Mouse (Mus musculus): ENCODE measurements around the gene Anxa5.

Gene Anxa5

DNA sequence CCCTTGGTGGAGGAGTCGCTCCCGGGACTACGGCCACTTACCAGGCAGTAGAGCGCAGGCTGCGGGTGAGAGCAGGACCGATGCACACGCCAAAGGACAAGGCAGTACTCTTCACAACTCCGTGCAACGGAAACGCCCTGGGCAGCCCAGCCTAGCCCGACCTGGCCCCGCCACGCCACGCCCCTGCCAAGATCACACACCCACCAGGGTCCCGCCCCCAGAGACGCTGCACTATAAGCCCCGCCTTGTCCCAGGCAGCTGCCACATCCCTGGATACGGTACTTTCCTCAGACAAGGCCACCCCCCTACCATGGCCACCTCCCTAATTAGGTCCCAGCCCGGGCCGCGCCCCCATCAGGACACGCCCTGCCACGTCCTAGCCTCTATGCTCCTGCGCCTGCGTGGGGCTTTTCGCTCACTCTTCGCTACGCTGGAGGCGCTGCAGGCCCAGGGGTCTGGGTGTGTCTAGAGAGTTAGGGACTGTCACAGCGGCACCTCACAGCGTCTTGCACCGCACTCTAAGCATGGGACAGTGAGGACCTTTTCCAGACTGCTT, at the start of gene Anxa5, which contains the start of gene 1810062G17Rik:
TSS of gene Anxa5 (minus strand) at position 363 of the 556 bp plus-strand sequence.
TSS of gene 1810062G17Rik (plus strand) at position 406 of the 556 bp plus-strand sequence.
- peak; percentile 92 for DNase-seq (ENCODE audit: low spot score)

DNA sequence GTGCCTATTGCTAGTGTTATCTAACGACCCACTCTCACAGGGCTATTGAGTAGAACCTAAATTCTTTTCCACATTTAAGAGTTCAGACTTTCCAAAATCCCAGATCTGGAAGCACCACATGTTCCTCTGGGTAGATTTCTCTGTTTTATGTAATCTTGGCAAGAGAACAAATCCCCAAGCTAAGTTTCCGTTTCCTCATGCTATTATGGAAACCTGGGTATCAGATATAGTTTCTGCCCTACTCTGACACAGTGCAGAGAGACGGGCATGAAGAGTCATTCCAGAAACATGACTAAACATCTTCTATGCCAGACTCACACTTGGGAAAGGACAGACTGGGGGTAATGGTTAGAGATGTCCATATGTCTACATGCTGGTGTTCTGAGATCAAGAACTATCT, 48.8 kb upstream of the Anxa5 start:
- DNase-seq (ENCODE audit: low spot score) = no peak

DNA sequence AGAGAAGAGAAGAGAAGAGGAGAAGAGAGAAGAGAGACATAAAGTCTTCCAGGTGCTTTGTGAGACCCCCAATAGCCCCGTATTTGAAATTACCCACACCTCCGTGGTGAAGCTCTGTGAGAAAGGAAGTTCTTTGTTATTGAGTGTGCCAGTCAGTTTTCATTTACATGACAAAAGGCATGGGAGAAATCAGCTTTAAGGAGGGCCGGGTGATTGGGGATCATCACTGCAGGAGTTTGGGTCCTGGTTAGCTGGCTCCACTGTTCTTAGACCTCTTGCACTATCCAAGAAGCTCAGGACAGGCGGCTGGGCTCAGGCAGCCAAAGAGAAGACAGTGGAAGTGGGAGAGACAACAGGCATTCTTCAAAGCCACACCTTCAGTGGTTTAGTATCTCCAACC, 46.4 kb upstream of the Anxa5 start:
- no peak for DNase-seq (ENCODE audit: low spot score)

DNA sequence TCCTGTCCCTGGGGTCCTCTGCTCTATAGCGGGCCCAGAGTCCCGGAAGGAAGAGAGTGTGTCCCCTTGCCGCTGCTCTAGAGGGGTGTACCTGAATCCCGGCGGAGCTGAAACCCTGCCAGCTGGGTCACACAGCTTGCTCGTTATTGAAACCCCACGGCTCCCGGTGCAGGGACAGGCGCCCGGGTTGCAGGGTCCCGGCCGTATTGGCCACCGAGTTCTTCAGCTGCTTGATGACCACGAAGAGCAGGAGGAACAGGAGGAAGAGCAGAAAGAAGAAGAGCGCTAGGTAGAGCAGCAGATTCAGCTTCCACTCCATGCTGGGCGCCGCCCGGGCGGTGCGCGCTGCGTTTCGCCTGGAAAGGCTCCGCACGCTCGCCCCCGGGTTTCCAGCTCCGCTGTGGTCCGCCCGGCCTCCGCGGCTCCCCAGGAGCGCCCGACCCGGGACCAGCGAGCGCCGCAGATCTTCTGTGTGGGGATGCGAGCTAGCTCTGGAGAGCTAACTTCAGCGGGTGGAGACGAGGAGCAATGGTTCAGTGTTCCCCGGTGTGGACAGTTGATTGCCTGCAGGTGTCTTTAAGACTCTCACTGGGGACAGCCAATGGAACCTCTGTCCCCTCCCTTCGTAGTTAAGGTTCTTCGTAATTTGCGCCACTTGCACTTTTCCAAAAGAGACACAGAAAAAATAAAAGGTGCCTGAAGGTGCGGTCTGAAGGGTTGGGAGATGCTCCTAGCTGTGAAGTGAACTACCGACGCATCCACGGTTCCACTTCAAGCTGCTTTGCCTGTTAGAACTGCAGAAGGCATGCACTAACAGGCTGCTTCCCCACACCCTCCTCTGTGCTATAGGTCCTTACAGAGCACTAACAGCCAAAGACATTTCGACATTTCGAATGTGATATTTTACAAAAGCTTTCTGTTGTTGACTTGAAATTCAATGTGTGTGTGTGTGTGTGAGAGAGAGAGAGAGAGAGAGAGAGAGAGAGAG, 45.7 kb upstream of the Anxa5 start, which contains the start of gene Gm11549:
TSS of gene Gm11549 (minus strand) at position 741 of the 988 bp plus-strand sequence.
- DNase-seq (ENCODE audit: low spot score) = no peak

DNA sequence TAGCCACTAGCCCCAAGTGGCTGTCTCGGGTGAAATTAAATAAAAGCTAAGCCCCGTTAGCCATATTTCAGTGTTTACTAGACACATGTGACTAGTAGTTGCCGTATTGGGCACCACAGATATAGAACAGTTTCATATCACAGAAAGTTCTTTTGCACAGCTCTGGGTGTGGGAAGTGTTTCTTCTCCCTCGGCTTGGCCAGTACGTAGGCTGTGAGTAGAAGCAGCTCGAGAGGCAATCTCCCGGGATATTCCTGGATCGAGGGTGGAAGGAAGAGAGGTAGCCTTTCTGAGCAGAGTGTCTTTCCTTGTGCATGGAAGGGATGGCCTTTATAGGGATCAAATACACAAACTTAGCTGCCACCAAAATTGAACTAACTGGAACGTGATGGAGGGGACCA, 40.5 kb upstream of the Anxa5 start:
- no peak for DNase-seq (ENCODE audit: low spot score)

DNA sequence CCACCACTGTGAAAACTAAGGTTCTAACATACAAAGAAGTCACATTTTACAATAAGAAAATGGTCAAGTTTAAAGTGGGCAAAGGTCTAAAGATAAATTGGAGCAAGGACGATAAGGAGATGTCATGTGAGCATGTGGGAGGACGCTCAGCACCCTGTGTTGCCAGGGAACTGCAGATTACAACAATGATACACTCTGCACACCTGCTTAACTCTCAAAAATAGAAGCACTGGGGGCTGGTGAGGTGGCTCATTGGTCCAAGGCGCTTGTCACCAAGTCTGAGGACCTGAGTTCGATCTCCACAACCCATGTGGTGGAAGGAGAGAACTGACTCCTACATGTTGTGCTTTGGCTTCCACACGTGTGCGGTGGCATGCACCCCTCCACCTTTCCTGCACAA, 35.8 kb upstream of the Anxa5 start:
- no peak for DNase-seq (ENCODE audit: low spot score)

DNA sequence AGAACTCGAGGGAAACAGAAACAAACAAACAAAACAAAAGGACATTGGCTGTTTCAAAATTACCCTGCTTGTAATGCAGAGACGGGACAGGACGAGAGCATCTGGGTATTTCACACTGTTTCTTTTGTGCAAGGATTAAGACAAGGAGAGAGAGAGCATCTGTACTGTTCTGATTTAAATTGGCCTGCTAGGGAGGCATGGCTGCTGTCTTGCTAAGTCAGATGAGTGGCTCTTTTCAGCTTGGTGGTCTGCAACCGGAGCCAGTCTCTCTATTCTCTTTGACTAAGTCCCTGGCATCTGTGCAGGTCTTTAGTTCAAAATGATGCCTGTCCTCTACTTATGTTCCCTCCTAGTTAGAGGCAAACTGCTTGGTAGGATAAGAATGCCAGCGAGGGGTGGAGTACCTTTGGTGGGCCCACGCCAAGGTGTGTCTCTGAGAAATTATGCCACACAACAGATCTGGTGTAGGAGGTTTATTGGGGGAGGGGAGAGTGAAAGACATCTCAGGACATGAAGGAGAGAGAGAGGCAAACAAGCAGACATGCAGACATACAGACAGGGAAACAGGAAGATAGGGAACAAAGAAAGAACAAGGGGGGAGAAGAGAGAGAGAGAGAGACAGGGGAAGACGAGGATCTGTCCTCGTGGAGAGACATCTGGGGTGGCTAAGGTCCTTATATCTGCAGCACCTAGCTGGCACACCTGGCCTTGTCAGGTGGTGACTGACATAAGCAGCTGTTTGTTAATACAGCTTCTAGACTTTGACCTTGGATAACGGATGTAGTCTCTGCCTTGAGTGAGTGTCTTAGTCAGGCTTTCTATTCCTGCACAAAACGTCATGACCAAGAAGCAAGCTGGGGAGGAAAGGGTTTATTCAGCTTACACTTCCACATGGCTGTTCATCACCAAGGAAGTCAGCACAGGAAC, 30.4 kb upstream of the Anxa5 start:
- no peak for DNase-seq (ENCODE audit: low spot score)

DNA sequence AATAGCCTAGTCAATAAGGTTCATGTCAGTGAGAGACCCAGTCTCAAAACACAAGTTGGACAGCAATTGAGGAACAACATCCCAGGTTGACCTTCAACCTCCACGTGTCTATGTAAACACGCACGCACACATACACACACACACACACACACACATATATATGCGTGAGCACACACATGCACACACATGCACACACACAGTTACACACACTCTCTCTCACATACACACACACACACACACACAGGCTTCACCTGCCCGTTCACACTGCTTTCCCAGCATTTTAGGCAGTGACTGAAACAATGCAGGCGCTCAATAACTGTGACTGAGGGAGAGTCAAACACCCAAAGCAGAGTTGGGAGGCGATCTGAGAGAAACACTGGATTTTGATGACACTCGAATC, 29.6 kb upstream of the Anxa5 start:
- no peak for DNase-seq (ENCODE audit: low spot score)

DNA sequence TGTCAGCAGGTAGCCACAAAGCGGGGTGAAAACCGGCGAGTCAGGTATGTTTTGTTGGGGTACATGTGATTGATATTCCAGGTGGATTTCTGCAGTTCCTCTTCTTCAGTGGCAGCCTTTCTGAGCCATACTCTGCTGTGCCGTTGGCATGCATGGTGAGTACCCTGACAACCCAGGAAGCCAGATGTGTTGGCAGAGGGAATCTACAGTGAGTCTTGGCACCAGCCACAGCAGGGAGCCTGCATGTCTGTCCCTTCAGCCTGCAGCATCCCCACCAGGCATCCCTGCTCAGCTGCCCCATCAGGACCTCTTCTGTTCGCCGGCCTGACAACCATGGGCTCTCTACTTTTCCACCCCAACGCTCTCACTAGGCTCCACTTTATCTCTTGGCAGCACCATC, 25.9 kb upstream of the Anxa5 start:
- DNase-seq (ENCODE audit: low spot score) = no peak

DNA sequence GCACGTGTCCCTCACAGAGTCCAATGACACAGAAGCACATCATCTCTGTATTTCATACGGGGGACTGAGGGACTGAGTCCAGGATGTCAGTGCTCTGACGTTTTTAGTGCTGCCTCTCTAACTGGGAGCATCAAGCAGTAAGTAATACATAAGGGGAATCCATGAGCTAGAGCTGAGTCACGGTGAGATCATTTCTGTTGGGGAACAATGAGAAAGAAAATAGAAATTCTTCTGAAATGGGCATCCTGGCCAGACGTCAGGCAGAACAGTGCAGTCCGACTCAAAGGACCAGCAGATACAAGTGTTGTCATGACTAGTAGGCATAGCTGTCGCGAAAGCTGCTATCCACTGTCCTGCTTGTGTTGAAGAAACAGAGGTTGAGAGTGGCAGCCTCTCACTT, 25.3 kb upstream of the Anxa5 start:
- DNase-seq (ENCODE audit: low spot score) = no peak

DNA sequence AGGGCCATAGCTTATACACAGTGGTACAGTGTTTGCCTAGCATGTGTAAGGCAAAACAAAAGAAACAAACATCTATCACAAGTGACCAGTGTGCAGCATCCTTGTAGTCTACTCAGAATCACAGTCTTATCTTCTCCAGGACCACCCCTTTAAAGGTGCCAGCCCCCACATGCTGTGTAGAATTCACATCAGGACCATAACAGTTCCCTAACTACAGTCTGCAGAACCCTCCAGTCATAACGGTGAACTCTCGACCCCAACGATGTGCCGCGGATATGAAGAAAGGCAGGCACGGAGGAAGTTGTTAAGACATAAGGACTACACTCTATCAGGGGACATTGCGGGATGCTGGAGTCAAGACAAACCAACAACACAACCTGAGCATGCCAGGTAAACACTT, 23.7 kb upstream of the Anxa5 start:
- DNase-seq (ENCODE audit: low spot score) = no peak

DNA sequence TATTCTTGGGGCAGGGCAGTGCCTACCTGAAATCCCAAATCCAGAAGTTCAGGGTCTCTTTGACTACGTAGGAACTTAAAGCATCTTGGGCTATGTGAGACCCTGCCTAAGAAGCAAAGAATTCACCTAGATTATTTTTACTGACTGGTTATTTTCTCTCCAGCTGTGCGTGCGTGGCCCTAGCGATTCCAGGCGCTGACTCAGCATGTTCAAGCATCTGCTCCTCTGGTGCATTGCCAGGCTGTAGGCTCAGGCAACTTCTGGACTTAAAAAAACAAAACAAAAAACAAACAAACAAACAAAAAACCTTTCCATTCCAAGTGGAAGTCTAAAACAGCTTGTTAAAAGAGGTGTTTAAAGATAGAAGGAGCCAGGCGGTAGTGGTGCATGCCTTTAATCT, 22.5 kb upstream of the Anxa5 start:
- DNase-seq (ENCODE audit: low spot score) = no peak

DNA sequence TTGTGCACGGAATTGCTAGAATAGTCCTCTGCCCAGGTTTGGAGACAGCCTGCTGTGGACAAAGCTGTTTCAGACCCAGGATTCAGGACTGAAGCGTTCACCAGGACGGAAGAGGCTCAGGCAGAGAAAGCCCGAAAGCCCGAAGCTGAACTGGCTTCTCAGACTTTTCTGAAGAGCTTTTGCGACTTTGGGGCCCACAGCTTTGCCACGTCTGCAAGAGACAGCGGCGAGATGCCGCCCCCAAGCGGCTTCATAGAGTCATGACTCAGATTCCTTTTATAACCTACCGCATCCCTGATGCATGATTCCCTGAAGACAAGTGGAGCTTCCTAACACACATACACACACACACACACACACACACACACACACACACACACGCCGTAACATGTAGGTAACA, 21.1 kb upstream of the Anxa5 start:
- peak; percentile 42 for DNase-seq (ENCODE audit: low spot score)

DNA sequence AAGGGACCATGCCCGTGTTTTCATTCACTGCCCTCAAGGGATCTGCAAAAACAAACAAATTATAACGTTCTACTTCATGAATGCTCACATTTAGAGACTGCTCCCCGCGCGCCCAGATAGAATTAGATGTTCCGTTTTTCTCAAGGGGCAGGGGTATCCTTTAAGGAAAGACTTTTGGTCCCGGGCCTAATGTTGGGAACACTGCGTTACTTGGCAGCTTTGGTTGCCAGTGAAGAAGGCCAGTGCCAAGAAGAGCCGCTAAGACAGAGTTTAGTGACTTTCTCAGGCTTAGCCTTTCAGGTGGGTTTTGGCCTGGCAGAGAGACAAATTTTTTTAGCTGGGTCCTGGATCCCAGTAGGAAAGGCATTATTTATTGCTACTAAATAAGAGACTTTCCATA, 20.6 kb upstream of the Anxa5 start:
- DNase-seq (ENCODE audit: low spot score) = no peak

DNA sequence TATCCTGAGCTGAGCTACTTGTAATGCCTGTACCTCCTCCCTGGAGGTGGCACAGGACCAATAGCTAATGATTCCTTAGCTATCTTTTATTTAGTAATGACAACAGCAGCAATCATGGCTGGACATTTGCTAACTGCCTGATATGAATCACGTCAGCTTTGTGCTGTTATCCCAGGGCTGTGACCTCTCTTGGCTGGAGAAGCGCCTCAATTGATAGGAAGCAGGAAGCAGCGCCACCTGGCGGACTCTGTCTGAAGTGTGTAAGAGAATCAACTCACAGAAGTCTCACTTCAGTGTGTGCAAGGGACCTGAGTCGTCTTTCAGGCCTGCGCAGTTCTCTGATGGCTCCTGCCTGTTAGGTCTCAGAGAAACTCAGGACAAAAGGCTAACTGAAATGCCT, 19.7 kb upstream of the Anxa5 start:
- DNase-seq (ENCODE audit: low spot score) = peak; percentile 75

DNA sequence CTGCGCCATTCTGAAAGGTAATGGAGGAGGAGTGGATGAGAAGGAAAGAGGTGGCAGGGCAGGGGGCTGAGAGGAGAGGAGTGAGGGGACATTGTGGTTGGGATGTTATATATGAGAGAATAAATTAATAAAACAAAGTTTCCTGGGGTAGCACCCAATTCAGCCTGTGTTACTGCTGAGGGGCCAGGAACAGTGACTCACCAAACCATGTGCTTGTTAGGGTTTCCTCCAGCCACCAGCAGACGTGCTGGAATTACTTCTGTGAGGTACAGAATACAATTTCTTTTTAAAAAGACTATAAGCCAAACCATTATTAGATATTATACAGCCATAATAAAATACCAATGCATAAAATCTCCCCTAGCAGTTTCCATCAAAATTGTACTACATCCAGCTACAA, 18.9 kb upstream of the Anxa5 start:
- no peak for DNase-seq (ENCODE audit: low spot score)

DNA sequence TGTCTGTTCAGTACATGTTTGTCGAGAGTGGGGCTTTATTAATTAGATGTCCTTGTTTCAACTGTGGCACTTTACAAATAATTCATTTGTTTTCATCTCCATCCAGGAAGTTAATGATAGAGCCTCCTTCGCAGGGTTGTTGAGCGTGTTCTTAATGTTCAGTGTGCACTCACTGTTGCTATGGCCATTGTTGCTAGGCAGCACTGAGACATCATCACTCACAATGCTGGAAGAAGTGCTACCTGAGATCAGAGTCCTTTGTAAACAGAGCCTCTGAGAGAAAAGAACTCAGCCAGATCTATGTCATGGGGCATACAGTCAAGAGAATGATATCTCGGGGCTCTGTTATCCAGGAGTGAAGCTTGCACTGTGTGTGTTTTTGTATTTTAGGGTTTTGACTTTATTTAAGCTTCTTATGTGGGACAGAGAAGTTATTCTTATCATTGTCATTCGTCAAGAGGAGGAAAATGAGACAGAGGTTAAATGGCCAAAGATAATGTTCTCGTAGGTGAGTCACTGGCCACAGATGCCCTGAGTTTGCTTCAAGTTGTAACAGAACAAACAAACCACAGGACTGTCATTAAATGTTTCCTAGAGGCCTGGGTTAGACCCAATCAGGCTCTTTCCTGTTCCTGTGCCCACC, 18.1 kb upstream of the Anxa5 start:
- DNase-seq (ENCODE audit: low spot score) = no peak

DNA sequence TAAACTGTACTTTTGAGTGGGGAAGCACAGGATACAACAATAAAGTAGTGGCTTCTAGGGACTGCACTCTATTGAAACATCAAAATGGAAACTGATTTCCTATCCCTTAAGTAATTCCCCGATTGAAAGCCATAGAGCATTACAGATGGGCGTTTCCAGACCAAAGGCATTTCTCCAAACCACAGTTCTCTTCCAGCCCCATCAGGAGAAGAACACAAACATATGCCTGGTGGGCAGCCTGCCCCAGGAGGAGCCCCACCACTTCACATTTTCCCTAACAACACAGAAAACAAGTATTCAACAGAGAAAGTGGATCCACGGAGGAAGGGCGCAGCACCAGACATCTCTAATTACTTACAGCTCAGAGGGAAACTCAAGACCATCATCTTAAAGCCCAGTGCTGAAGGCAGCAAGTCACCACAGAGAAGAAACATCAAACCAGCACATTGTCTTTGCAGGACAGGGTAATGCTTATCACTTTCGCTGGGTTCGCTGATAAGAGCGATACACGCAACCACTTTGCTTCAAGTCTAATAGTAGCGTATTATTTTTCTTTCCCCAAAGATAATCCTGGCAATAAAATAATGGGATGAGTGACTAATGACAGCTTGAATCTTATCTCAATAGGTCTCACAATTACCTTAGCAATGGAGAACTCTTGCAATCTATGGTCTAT, 17.2 kb upstream of the Anxa5 start:
- DNase-seq (ENCODE audit: low spot score) = no peak

DNA sequence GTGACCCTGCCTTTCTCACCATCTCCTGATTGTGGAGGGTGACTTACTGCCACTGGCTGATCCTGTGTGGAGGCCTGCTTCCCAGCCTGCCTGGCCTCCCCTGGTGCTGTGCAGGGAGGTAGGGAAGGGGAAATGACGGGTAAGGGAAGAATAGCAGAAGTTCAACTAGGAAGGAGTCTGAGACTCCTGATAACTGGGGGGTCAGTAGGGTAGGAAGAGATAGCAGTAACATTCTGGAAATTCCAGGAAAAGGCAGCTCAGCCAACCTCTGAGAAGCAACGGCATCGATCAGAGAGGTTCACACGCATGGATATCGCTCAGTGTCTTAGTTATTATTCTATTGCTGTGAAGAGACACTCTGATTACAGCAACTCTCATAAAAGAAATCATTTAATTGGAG, 15.8 kb upstream of the Anxa5 start:
- no peak for DNase-seq (ENCODE audit: low spot score)

DNA sequence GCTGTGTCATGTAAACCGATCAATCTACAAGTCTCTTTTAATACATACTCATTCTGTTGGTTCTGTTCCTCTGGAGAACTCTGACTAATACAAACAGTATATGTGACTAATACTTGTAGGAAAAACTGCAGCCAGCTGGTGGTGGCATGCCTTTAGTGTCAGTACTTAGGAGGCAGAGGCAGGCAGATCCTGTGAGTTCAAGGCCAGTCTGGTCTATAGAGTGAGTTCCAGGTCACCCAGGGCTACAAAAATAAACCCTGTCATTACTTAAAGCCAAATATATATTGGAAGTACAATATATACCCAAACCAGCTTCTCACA, 13.9 kb upstream of the Anxa5 start:
- no peak for DNase-seq (ENCODE audit: low spot score)

DNA sequence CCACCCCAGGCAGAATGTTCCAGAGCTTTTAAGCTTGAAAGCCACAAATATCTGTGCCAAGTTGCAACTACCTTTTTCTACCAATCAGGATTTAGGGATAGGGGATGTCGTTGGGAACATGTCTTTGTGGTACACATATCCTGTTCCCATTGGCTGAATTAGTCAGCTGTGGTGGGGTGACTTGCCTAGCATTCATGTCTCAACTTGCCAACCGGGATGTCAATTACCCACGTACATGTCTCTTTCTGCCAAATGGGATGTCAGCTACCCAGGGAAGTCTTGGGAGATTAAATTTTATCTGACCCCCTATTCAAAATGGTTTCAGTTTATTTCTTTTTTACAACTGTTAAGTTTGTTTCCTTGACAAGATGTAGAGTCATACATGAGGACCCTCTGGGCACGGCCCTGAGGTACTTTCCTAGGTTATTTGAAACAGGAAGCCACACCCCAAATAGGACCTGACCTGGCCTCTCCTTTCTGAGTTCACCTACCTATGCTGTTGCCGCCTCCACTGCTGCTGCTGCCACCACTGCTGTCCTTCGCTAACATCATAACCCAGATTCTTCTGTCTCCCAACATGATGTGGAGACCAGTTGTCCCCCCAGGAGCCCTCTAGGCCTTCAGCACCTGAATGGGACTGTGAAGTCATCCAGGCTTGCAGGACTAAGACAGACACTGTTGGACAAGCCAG, 13.3 kb upstream of the Anxa5 start:
- no peak for DNase-seq (ENCODE audit: low spot score)

All from left cerebral cortex, adult 11 months (tissue).